Mouse (Mus musculus) liver, adult 2 months (tissue): ENCODE measurements around the gene Stk11ip. TPM values are rescaled to one million over a fixed set of nuclear protein-coding genes. Genes with fewer than 3 reads are reported as not detected.

Experiments used
- DNase-seq: peaks from one replicate; pipeline ENCODE4 v3.0.0-alpha.2; 2011; ENCODE audit warnings: low read depth, low spot score; ENCODE audit errors: extremely low read depth
- H3K27ac ChIP-seq: fragments of 200-500 bp; replicated peaks from 2 replicates; pipeline ENCODE4 v1.5.1; 2012; ENCODE audit warnings: low read depth, mild to moderate bottlenecking, control low read depth, inconsistent platforms, low read length; ENCODE audit not compliant: insufficient read depth
- H3K27me3 ChIP-seq: fragments of 200-500 bp; 2 replicates; pipeline ENCODE4 v1.6.1; 2012; ENCODE audit warnings: mild to moderate bottlenecking, moderate library complexity, low read length, inconsistent platforms; ENCODE audit not compliant: control insufficient read depth, insufficient read depth
- H3K36me3 ChIP-seq: fragments of 200-500 bp; 2 replicates; pipeline ENCODE4 v1.6.1; 2012; ENCODE audit warnings: low read length, inconsistent platforms; ENCODE audit not compliant: control insufficient read depth, insufficient read depth
- H3K4me1 ChIP-seq: fragments of 200-500 bp; 2 replicates; pipeline ENCODE4 v1.6.1; 2011; ENCODE audit warnings: low read length; ENCODE audit not compliant: control insufficient read depth, insufficient read depth
- H3K4me3 ChIP-seq: fragments of 200-500 bp; 2 replicates; pipeline ENCODE4 v1.5.1; 2011; ENCODE audit warnings: low read depth, mild to moderate bottlenecking, control low read depth, low read length, moderate library complexity; ENCODE audit not compliant: insufficient read depth
- H3K79me2 ChIP-seq: fragments of 200-500 bp; 2 replicates; pipeline ENCODE4 v1.6.1; 2012; ENCODE audit warnings: inconsistent platforms, mild to moderate bottlenecking, low read length, moderate library complexity; ENCODE audit not compliant: control insufficient read depth, insufficient read depth
- H3K9ac ChIP-seq: fragments of 200-500 bp; 2 replicates; pipeline ENCODE4 v1.6.1; 2012; ENCODE audit warnings: low read depth, mild to moderate bottlenecking, control low read depth, inconsistent platforms, low read length
- CTCF ChIP-seq: fragments of 200-500 bp; IDR thresholded peaks from 2 replicates; pipeline ENCODE4 v1.5.1; 2011; ENCODE audit warnings: low read depth, low read length, control low read depth
- POLR2A ChIP-seq: fragments of 200-500 bp; IDR thresholded peaks from 2 replicates; pipeline ENCODE4 v1.6.1; 2011; ENCODE audit warnings: low read length, control low read depth; ENCODE audit not compliant: insufficient read depth; ENCODE audit errors: extremely low read depth
- WGBS: fragments of 180-500 bp; shearing (Covaris S2); methylation state at CpG from one replicate; pipeline ENCODE4 v1.1.7; 2018; 5-methylcytosine and 5-hydroxymethylcytosine counted together
- polyA plus RNA-seq: library from polyadenylated mRNA; depleted of rRNA; stranded (reverse); fragments of >200 nt; gene quantifications from 2 replicates; pipeline ENCODE4 v1.2.3, GENCODE M21; 2012
- total RNA-seq: library from RNA; depleted of rRNA; stranded (reverse); fragments of >200 nt; gene quantifications from 2 replicates; pipeline ENCODE4 v1.2.3, GENCODE M21; 2014

Gene Stk11ip
- total and polyA plus RNA-seq, 2 experiments: 3.3 to 7.8 TPM

GRCm38 (mm10) chr1:75537587-75537986 is 16.3 kb downstream of the Stk11ip start:
- Histone ChIP-seq H3K36me3 (no peaks in the 10 kb centered on the region), H3K9ac (no peak overlapping the region), H3K4me3 (no peak overlapping the region), H3K27ac (no peak overlapping the region), H3K4me1 (peaks cover 9% of the 10 kb centered on the region), H3K79me2 (no peaks in the 10 kb centered on the region), H3K27me3 (peaks cover 9% of the 10 kb centered on the region; the same call in 1 of the 2 replicates)
- 26% methylated on average over 2 of the region's 2 CpGs for WGBS
- peak; percentile 79 for DNase-seq
- no peak for TF ChIP-seq CTCF
- no peak for TF ChIP-seq POLR2A

GRCm38 (mm10) chr1:75538597-75539190 is 17.4 kb downstream of the Stk11ip start:
- H3K27ac ChIP-seq: no peak overlapping the region
- WGBS: 23% methylated on average over 9 of the region's 9 CpGs
- DNase-seq: peak; percentile 80

GRCm38 (mm10) chr1:75541496-75541895 is 20.2 kb downstream of the Stk11ip start:
- no peaks in the 10 kb centered on the region for H3K36me3 ChIP-seq
- TF ChIP-seq CTCF: no peak
- TF ChIP-seq POLR2A: no peak
- no peak overlapping the region for H3K27ac ChIP-seq
- no peak overlapping the region for H3K4me3 ChIP-seq
- H3K4me1 ChIP-seq: peaks cover 9% of the 10 kb centered on the region
- 88% methylated on average over 7 of the region's 7 CpGs for WGBS
- no peak overlapping the region for H3K9ac ChIP-seq
- no peak for DNase-seq
- no peaks in the 10 kb centered on the region for H3K79me2 ChIP-seq
- H3K27me3 ChIP-seq: peaks cover 20% of the 10 kb centered on the region

More at GRCm38 (mm10) chr1:75538597-75539190, 17.4 kb downstream of the Stk11ip start:
- peaks cover 9% of the 10 kb centered on the region for H3K4me1 ChIP-seq
- H3K4me3 ChIP-seq: no peak overlapping the region
- TF ChIP-seq POLR2A (no peak), CTCF (no peak)
- H3K79me2 ChIP-seq: no peaks in the 10 kb centered on the region
- H3K9ac ChIP-seq: no peak overlapping the region
- H3K36me3 ChIP-seq: no peaks in the 10 kb centered on the region
- peaks cover 8% of the 10 kb centered on the region; the same call in 1 of the 2 replicates for H3K27me3 ChIP-seq

DNA sequence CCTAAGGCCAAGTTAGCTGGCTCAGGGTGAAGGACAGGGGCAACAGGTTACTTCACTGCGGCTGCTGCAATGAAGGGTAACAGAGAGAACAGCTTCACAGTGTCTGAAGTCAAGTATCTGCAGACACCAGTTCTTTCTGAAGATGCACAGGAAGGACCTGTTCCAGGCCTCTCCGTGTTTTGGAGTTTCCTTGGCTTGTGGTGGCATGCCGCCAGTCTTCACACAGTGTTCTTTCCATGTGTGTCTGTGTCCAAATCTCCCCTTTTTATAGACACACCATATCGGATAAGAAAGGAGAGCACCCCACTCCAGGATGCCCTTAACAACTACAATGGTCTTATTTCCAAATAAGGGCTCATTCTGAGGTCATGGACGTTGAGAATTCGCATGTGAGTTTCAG is 23.0 kb downstream of the Stk11ip start:
- peaks cover 1% of the 10 kb centered on the region; the same call in 1 of the 2 replicates for H3K4me1 ChIP-seq
- H3K36me3 ChIP-seq: no peaks in the 10 kb centered on the region
- no peak overlapping the region for H3K4me3 ChIP-seq
- no peak overlapping the region for H3K27ac ChIP-seq
- no peak overlapping the region for H3K9ac ChIP-seq
- H3K79me2 ChIP-seq: no peaks in the 10 kb centered on the region
- TF ChIP-seq POLR2A (no peak), CTCF (no peak)
- WGBS: 87% methylated on average over 6 of the region's 6 CpGs
- DNase-seq: no peak
- H3K27me3 ChIP-seq: peaks cover 26% of the 10 kb centered on the region

DNA sequence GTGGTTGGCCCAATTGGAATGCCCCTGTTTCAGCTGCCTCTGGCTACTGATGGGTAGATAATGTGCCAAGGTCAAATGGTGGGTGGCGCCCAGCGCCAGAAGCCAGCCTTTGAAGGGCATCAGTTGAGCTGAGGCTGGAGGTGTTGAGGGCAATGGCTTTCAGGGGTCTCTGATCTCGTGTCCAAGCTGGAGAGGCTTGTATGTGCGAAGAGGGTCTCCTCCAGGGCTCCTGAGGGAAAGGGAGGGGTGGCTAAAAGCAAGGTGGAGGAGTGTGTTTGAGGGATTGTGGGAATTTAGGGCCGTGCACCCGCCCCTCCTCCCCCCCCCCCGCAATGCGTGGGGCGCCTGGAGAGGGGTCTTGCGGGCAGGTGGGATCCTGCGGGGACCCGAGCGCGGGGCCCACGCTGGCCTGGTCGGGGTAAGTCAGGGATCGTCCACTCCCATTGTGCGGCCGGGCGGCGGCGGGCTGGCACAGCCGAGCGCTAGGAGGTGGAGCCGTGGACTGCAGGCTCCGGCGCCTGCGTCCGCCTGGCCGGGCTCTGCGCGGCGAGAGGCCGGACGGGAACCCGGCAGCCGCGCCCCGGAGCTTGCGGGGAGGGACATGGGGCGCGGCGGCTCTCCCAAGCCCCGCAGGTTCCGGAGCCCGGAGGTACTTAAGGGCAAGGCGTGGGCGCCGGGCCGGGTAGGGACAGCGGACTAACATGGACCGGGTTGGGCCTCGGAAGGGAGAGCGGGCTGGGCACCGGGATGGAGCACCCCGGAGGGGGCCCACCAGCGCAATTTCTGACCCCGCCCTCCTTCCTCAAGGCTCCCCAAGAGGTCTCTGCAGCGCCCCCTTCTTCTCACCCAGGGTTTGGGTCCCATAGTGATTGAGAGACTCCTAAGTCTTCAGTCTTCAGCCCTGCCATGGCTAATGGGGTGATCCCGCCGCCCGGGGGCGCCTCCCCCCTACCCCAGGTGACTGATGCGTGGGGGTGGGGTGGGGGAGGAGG is 24.9 kb downstream of the Stk11ip start, which contains the start of gene Slc4a3:
Gene Slc4a3 (plus strand): TSS at position 302 of the 992 bp plus-strand sequence.
- 2% methylated on average over 57 of the region's 64 CpGs for WGBS
- Histone ChIP-seq H3K79me2 (no peaks in the 10 kb centered on the region), H3K36me3 (no peaks in the 10 kb centered on the region), H3K27ac (no peak within 1 kb of the TSS), H3K4me3 (peak within 1 kb of the TSS; percentile 49), H3K4me1 (no peaks in the 10 kb centered on the region), H3K9ac (peak within 1 kb of the TSS; percentile 32), H3K27me3 (peaks cover 30% of the 10 kb centered on the region)
- no peak for DNase-seq
- TF ChIP-seq POLR2A (no peak), CTCF (no peak)
